8 mouse cellular contexts compared by ENCODE assay signal in genomic region chr17:25791320-25791842, GRCm38 (mm10). TPM values are rescaled to one million over a fixed set of nuclear protein-coding genes. Genes with fewer than 3 reads are reported as not detected.
DNase-seq lines count a peak whose midpoint lies in the region; ATAC-seq and TF ChIP-seq lines count a peak whose summit lies in the region.

No protein-coding gene starts in this region.

- no peak overlapping the region for H3K27ac ChIP-seq in brown adipose tissue, adult 24 weeks (replicated peaks; ENCODE audit: low read depth, low read length)
- H3K27ac ChIP-seq in hindbrain, embryonic 15.5 days (replicated peaks), result peak overlapping the region; percentile 95

- peaks cover 11% of the 10 kb centered on the region for H3K4me1 ChIP-seq in brown adipose tissue, adult 24 weeks (ENCODE audit: control insufficient read depth, insufficient read depth, insufficient read length, low read length)
- peaks cover 47% of the 10 kb centered on the region for H3K4me1 ChIP-seq in hindbrain, embryonic 15.5 days (replicated peaks)

- H3K4me3 ChIP-seq in brown adipose tissue, adult 24 weeks (ENCODE audit: insufficient read depth, low read depth, low read length), result peak overlapping the region; percentile 70
- H3K4me3 ChIP-seq in hindbrain, embryonic 15.5 days, result peak overlapping the region; percentile 84
- peak overlapping the region; percentile 65 for H3K4me3 ChIP-seq in myocyte

- 22% methylated on average over 19 of the region's 19 CpGs for WGBS in hindbrain, embryonic 15.5 days

- no peaks in the 10 kb centered on the region for H3K79me2 ChIP-seq in myocyte (ENCODE audit: control insufficient read depth, insufficient read depth)

- peak overlapping the region; percentile 88 for H3K9ac ChIP-seq in hindbrain, embryonic 15.5 days

- ATAC-seq in hindbrain, embryonic 15.5 days (ENCODE audit: low FRiP score, low read depth), result no peak

- H3K27me3 ChIP-seq in hindbrain, embryonic 15.5 days, result peaks cover 6% of the 10 kb centered on the region; the same call in 1 of the 2 replicates
- no peaks in the 10 kb centered on the region for H3K27me3 ChIP-seq in myocyte (ENCODE audit: control insufficient read depth, insufficient read depth, insufficient read length)

- H3K4me2 ChIP-seq in hindbrain, embryonic 15.5 days, result peak overlapping the region; percentile 92
- peak overlapping the region; percentile 90 for H3K4me2 ChIP-seq in myocyte (ENCODE audit: low read depth)

- DNase-seq in kidney, postnatal 10 days, result peak; percentile 24
- DNase-seq in kidney, postnatal 14 days, result no peak
- no peak for DNase-seq in gastrocnemius, adult 18-20 months (ENCODE audit: low spot score)
- DNase-seq in thymus, postnatal 36 days, result no peak
- DNase-seq in left cerebral cortex, adult 8-10 months (ENCODE audit: low spot score in 2 of 2), result no peak

- H3K36me3 ChIP-seq in hindbrain, embryonic 15.5 days, result peaks cover 9% of the 10 kb centered on the region; the same call in 1 of the 2 replicates
- H3K36me3 ChIP-seq in myocyte (ENCODE audit: control insufficient read depth, insufficient read depth), result no peaks in the 10 kb centered on the region

- no peaks in the 10 kb centered on the region for H3K9me3 ChIP-seq in hindbrain, embryonic 15.5 days

- peak overlapping the region; percentile 19 for H3ac ChIP-seq in myocyte (ENCODE audit: control insufficient read depth, insufficient read length)

- no peak for TF ChIP-seq POLR2A in myocyte (IDR thresholded peaks at IDR 0.05; ENCODE audit: insufficient read length, low read depth)

TF ChIP-seq in myocyte, 11 proteins besides CTCF, POLR2A, EP300 and RAD21:
- no peak for TF ChIP-seq USF1 (IDR thresholded peaks at IDR 0.05; ENCODE audit: low read depth)
- no peak for TF ChIP-seq TCF12 (IDR thresholded peaks at IDR 0.05; ENCODE audit: insufficient read depth, poor library complexity, severe bottlenecking)
- TF ChIP-seq SRF (IDR thresholded peaks at IDR 0.05; ENCODE audit: control insufficient read depth, insufficient read length, low read depth), result no peak
- TF ChIP-seq POLR2AphosphoS2 (IDR thresholded peaks at IDR 0.05; ENCODE audit: insufficient read length, low read depth), result peak; percentile 12
- TF ChIP-seq MAX (IDR thresholded peaks at IDR 0.05; ENCODE audit: low read depth), result no peak
- no peak for TF ChIP-seq CEBPB (IDR thresholded peaks at IDR 0.05; ENCODE audit: insufficient read depth, poor library complexity, severe bottlenecking)

RNA-seq across cellular contexts. Expression of gene Fam173a, which starts 1.3 kb away (rescaled TPM):
- polyA plus RNA-seq in brown adipose tissue, adult 24 weeks (2012; ENCODE audit: insufficient read depth, insufficient read length, missing spikeins), result 41.4 and 42.8 TPM in 2 replicates
- polyA plus RNA-seq in hindbrain, embryonic 15.5 days (2015; fragmentation: Nextera tagmentation; extraction: Ambion mirVana), result 90.1 and 95.7 TPM in 2 replicates
- polyA plus RNA-seq in myocyte (2012; fragmentation: generic; extraction: Trizol), result 61.0 TPM
- 10 to 100 TPM; 42.2 to 46.8 TPM for total RNA-seq in gastrocnemius, adult 18-20 months (2021)
- total RNA-seq in left cerebral cortex, adult 8-10 months (2022), result 10 to 100 TPM; 83.6 to 99.1 (median 88.6) TPM

RNA-seq across cellular contexts. Expression of gene AC134908.4, which starts 4.1 kb away (rescaled TPM):
- 4.6 TPM in 1 of 2 replicates, not detected in the other for polyA plus RNA-seq in brown adipose tissue, adult 24 weeks (2012; ENCODE audit: insufficient read depth, insufficient read length, missing spikeins)
- polyA plus RNA-seq in hindbrain, embryonic 15.5 days (2015; fragmentation: Nextera tagmentation; extraction: Ambion mirVana), result 2.0 TPM in 1 of 2 replicates, not detected in the other
- not detected for polyA plus RNA-seq in myocyte (2012; fragmentation: generic; extraction: Trizol)
- not detected for total RNA-seq in gastrocnemius, adult 18-20 months (2021)
- 1 to 10 TPM in 2 of 4 experiments, not detected in 2; 1.8 to 3.3 TPM for total RNA-seq in left cerebral cortex, adult 8-10 months (2022)

RNA-seq across cellular contexts. Expression of gene Ccdc78, which starts 5.0 kb away (rescaled TPM):
- polyA plus RNA-seq in brown adipose tissue, adult 24 weeks (2012; ENCODE audit: insufficient read depth, insufficient read length, missing spikeins), result not detected in 2 replicates
- polyA plus RNA-seq in hindbrain, embryonic 15.5 days (2015; fragmentation: Nextera tagmentation; extraction: Ambion mirVana), result 0.31 and 0.48 TPM in 2 replicates
- polyA plus RNA-seq in myocyte (2012; fragmentation: generic; extraction: Trizol), result 0.08 TPM
- total RNA-seq in gastrocnemius, adult 18-20 months (2021), result not detected
- under 1 TPM in 3 of 4 experiments, not detected in 1; 0.37 to 0.84 (median 0.37) TPM for total RNA-seq in left cerebral cortex, adult 8-10 months (2022)

RNA-seq across cellular contexts. Expression of gene Metrn, which starts 5.6 kb away (rescaled TPM):
- polyA plus RNA-seq in brown adipose tissue, adult 24 weeks (2012; ENCODE audit: insufficient read depth, insufficient read length, missing spikeins), result 1.8 and 3.2 TPM in 2 replicates
- 67.2 and 82.2 TPM in 2 replicates for polyA plus RNA-seq in hindbrain, embryonic 15.5 days (2015; fragmentation: Nextera tagmentation; extraction: Ambion mirVana)
- 44.4 TPM for polyA plus RNA-seq in myocyte (2012; fragmentation: generic; extraction: Trizol)
- total RNA-seq in gastrocnemius, adult 18-20 months (2021), result 10 to 100 TPM; 40.1 to 48.4 TPM
- 10 to 100 TPM; 83.0 to 89.4 (median 88.3) TPM for total RNA-seq in left cerebral cortex, adult 8-10 months (2022)

RNA-seq across cellular contexts. Expression of gene Haghl, which starts 5.9 kb away (rescaled TPM):
- polyA plus RNA-seq in brown adipose tissue, adult 24 weeks (2012; ENCODE audit: insufficient read depth, insufficient read length, missing spikeins), result 5.0 and 5.9 TPM in 2 replicates
- 133 TPM in 2 replicates for polyA plus RNA-seq in hindbrain, embryonic 15.5 days (2015; fragmentation: Nextera tagmentation; extraction: Ambion mirVana)
- 29.8 TPM for polyA plus RNA-seq in myocyte (2012; fragmentation: generic; extraction: Trizol)
- total RNA-seq in gastrocnemius, adult 18-20 months (2021), result 10 to 100 TPM; 10.6 to 10.7 TPM
- 100 to 1,000 TPM; 120 to 140 (median 140) TPM for total RNA-seq in left cerebral cortex, adult 8-10 months (2022)
